Mouse (Mus musculus) thymus, adult 2 months (tissue): Measurements from ENCODE around the gene Lfng. TPM values are rescaled to one million over a fixed set of nuclear protein-coding genes. Genes with fewer than 3 reads are reported as not detected.

Experiments
- DNase-seq: peaks from one replicate; pipeline ENCODE4 v3.0.0; 2021
- H3K27ac ChIP-seq: fragments of 200-500 bp; 2 replicates; pipeline ENCODE4 v1.5.1; 2012; ENCODE audit warnings: low read length, control low read depth; ENCODE audit not compliant: control insufficient read depth, insufficient read depth
- H3K27me3 ChIP-seq: fragments of 200-500 bp; 2 replicates; pipeline ENCODE4 v1.6.1; 2012; ENCODE audit warnings: mild to moderate bottlenecking, low read length, moderate library complexity, mixed read lengths; ENCODE audit not compliant: control insufficient read depth, insufficient read depth
- H3K36me3 ChIP-seq: fragments of 200-500 bp; 2 replicates; pipeline ENCODE4 v1.6.1; 2012; ENCODE audit warnings: mild to moderate bottlenecking, low read length, moderate library complexity; ENCODE audit not compliant: control insufficient read depth, insufficient read depth
- H3K4me1 ChIP-seq: fragments of 200-500 bp; replicated peaks from 2 replicates; pipeline ENCODE4 v1.6.1; 2012; ENCODE audit warnings: low read length; ENCODE audit not compliant: control insufficient read depth, insufficient read depth
- H3K4me3 ChIP-seq: fragments of 200-500 bp; 2 replicates; pipeline ENCODE4 v1.5.1; 2012; ENCODE audit warnings: mild to moderate bottlenecking, low read length, control low read depth, moderate library complexity; ENCODE audit not compliant: control insufficient read depth, insufficient read depth
- CTCF ChIP-seq: fragments of 200-500 bp; IDR thresholded peaks from 2 replicates; pipeline ENCODE4 v1.5.1; 2012; ENCODE audit warnings: mild to moderate bottlenecking, control low read depth, low read length, moderate library complexity, borderline replicate concordance; ENCODE audit not compliant: control insufficient read depth, poor library complexity, insufficient read depth; ENCODE audit errors: extremely low read depth
- POLR2A ChIP-seq: fragments of 200-500 bp; IDR thresholded peaks from 2 replicates; pipeline ENCODE4 v1.6.1; 2012; ENCODE audit warnings: mild to moderate bottlenecking, low read length, control low read depth, moderate library complexity; ENCODE audit not compliant: control insufficient read depth, poor library complexity, insufficient read depth; ENCODE audit errors: extremely low read depth
- WGBS: fragments of 180-500 bp; shearing (Covaris S2); methylation state at CpG from one replicate; pipeline ENCODE4 v1.1.7; 2018; 5-methylcytosine and 5-hydroxymethylcytosine counted together
- polyA plus RNA-seq: library from polyadenylated mRNA; depleted of rRNA; stranded (reverse); fragments of >200 nt; gene quantifications from 2 replicates; pipeline ENCODE4 v1.2.3, GENCODE M21; 2012

Lfng gene
- polyA plus RNA-seq, 1 experiment = 171 TPM

GRCm38 (mm10) chr5:140641254-140641928 is 34.3 kb downstream of the Lfng start:
- no peak for TF ChIP-seq POLR2A
- TF ChIP-seq CTCF = no peak
- Histone ChIP-seq H3K4me3 (no peak overlapping the region), H3K36me3 (no peaks in the 10 kb centered on the region), H3K4me1 (peaks cover 45% of the 10 kb centered on the region), H3K27me3 (no peaks in the 10 kb centered on the region), H3K27ac (no peak overlapping the region)
- 79% methylated on average over 10 of the region's 10 CpGs for WGBS
- no peak for DNase-seq

- WGBS = 16% methylated on average over 3 of the region's 3 CpGs
- Histone ChIP-seq H3K4me3 (no peak overlapping the region), H3K36me3 (no peaks in the 10 kb centered on the region), H3K4me1 (peaks cover 44% of the 10 kb centered on the region), H3K27me3 (no peaks in the 10 kb centered on the region), H3K27ac (no peak overlapping the region)
- no peak for DNase-seq
- TF ChIP-seq CTCF (no peak), POLR2A (no peak)
These were observed 35.0 kb downstream of the Lfng start for GRCm38 (mm10) chr5:140642076-140642475.

DNA sequence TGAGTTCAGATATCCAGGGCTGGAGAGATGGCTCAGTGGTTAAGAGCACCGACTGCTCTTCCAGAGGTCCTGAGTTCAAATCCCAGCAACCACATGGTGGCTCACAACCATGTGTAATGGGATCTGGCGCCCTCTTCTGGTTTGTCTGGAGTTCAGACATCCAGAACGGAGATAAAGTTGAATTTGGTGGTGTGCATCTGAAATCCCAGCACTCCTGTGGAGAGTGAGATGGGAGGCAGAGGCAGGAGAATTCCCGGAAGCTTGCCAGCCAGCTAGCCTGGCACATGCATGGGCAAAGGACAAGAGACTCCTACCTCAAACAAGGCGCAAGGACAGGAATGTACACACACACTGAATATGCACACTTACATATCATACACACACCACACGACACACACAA is 37.1 kb downstream of the Lfng start:
- H3K4me3 ChIP-seq = no peak overlapping the region
- WGBS = 95% methylated on average over 6 of the region's 6 CpGs

DNA sequence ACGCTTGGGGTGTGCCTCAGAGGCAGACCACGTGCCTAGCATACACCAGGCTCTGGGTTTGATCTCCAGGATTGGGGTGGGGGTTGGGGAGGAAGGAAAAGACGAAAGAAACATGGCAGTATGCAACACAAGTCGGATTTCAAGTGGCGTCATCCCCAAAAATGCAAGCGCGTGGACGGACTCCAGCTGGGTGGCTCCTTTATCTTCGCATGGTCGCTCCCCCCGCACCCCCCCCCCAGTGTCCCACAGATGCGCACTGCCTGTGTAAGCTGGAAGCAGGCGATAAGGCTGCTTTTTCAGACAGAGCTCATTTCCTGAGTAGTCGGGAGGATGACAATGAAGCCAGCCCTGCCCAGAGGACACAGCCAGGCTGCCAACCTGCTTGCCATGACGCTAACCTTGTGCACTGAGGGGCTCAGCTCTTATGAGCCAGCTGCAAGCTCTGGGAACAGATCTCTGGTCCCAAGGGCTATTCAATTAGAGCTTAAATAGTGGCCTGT is 37.6 kb downstream of the Lfng start:
- Histone ChIP-seq H3K27me3 (no peaks in the 10 kb centered on the region), H3K4me1 (peaks cover 54% of the 10 kb centered on the region), H3K36me3 (no peaks in the 10 kb centered on the region), H3K27ac (no peak overlapping the region), H3K4me3 (no peak overlapping the region)
- TF ChIP-seq CTCF = no peak
- no peak for TF ChIP-seq POLR2A
- DNase-seq = no peak
- WGBS = 69% methylated on average over 15 of the region's 15 CpGs

More for the DNA sequence above, 37.1 kb downstream of the Lfng start:
- no peak for TF ChIP-seq CTCF
- TF ChIP-seq POLR2A = no peak
- H3K27me3 ChIP-seq = no peaks in the 10 kb centered on the region
- H3K27ac ChIP-seq = no peak overlapping the region
- no peaks in the 10 kb centered on the region for H3K36me3 ChIP-seq
- no peak for DNase-seq
- peaks cover 50% of the 10 kb centered on the region for H3K4me1 ChIP-seq

- TF ChIP-seq POLR2A = no peak
- TF ChIP-seq CTCF = no peak
These were observed 38.3 kb downstream of the Lfng start for GRCm38 (mm10) chr5:140645454-140645853.

GRCm38 (mm10) chr5:140646171-140646570 is 39.1 kb downstream of the Lfng start:
- H3K4me3 ChIP-seq = no peak overlapping the region
- no peaks in the 10 kb centered on the region for H3K36me3 ChIP-seq
- no peak for DNase-seq
- H3K4me1 ChIP-seq = peaks cover 48% of the 10 kb centered on the region
- TF ChIP-seq POLR2A (no peak), CTCF (no peak)
- H3K27me3 ChIP-seq = no peaks in the 10 kb centered on the region
- over 99% methylated on average over 6 of the region's 6 CpGs for WGBS
- H3K27ac ChIP-seq = no peak overlapping the region

More at GRCm38 (mm10) chr5:140645454-140645853, 38.3 kb downstream of the Lfng start:
- Histone ChIP-seq H3K27ac (no peak overlapping the region), H3K4me3 (no peak overlapping the region), H3K36me3 (no peaks in the 10 kb centered on the region), H3K27me3 (no peaks in the 10 kb centered on the region), H3K4me1 (peaks cover 54% of the 10 kb centered on the region)
- no peak for DNase-seq
- 98% methylated on average over 4 of the region's 4 CpGs for WGBS
